Mouse (Mus musculus) intestine, embryonic 15.5 days (tissue): ENCODE measurements at regions not wholly inside any gene's neighbourhood (a gene's known extent, or its start where the extent isn't known, plus 50 kb on each side); places are given as distances from the start of the nearest gene placed in this dataset.

Experiments
- ATAC-seq: fragments of 200-750 bp; cut with Nextera tagmentation; 2 replicates; pipeline ENCODE4 v1.8.0; 2017; ENCODE audit warnings: moderate TSS enrichment, moderate library complexity
- H3K27ac ChIP-seq: fragments of 300-500 bp; sonication (generic); 2 replicates; pipeline ENCODE4 v1.5.1; 2015; ENCODE audit warnings: mild to moderate bottlenecking, inconsistent platforms
- H3K27me3 ChIP-seq: fragments of 300-500 bp; sonication (generic); replicated peaks from 2 replicates; pipeline ENCODE4 v1.6.1; 2015; ENCODE audit warnings: inconsistent platforms
- H3K36me3 ChIP-seq: fragments of 300-500 bp; sonication (generic); 2 replicates; pipeline ENCODE4 v1.6.1; 2015; ENCODE audit warnings: inconsistent platforms
- H3K4me1 ChIP-seq: fragments of 300-500 bp; sonication (generic); replicated peaks from 2 replicates; pipeline ENCODE4 v1.6.1; 2015; ENCODE audit warnings: inconsistent platforms
- H3K4me2 ChIP-seq: fragments of 300-500 bp; sonication (generic); replicated peaks from 2 replicates; pipeline ENCODE4 v1.6.1; 2015; ENCODE audit warnings: mild to moderate bottlenecking, inconsistent platforms
- H3K4me3 ChIP-seq: fragments of 300-500 bp; sonication (generic); replicated peaks from 2 replicates; pipeline ENCODE4 v1.5.1; 2015; ENCODE audit warnings: inconsistent platforms
- H3K9ac ChIP-seq: fragments of 300-500 bp; sonication (generic); 2 replicates; pipeline ENCODE4 v1.6.1; 2015; ENCODE audit warnings: inconsistent platforms
- H3K9me3 ChIP-seq: fragments of 300-500 bp; sonication (generic); 2 replicates; pipeline ENCODE4 v1.6.1; 2016; ENCODE audit warnings: inconsistent platforms
- WGBS: fragments of 180-500 bp; shearing (Covaris S2); methylation state at CpG from one replicate; pipeline ENCODE4 v1.1.7; 2015; 5-methylcytosine and 5-hydroxymethylcytosine counted together

- Histone ChIP-seq H3K9ac (no peak overlapping the region), H3K4me3 (no peak overlapping the region), H3K36me3 (no peaks in the 10 kb centered on the region), H3K9me3 (no peaks in the 10 kb centered on the region), H3K27ac (no peak overlapping the region), H3K4me1 (no peaks in the 10 kb centered on the region), H3K4me2 (no peak overlapping the region), H3K27me3 (no peaks in the 10 kb centered on the region)
- WGBS = 90% methylated on average over 4 of the region's 4 CpGs
- no peak for ATAC-seq
Observed at GRCm38 (mm10) chr11:91524019-91524418, 53.3 kb downstream of the Kif2b start.

GRCm38 (mm10) chr11:91479236-91479635, 98.1 kb downstream of the Kif2b start:
- H3K9me3 ChIP-seq = no peaks in the 10 kb centered on the region
- no peaks in the 10 kb centered on the region for H3K4me1 ChIP-seq
- H3K9ac ChIP-seq = no peak overlapping the region
- H3K27me3 ChIP-seq = no peaks in the 10 kb centered on the region
- H3K4me3 ChIP-seq = no peak overlapping the region
- H3K36me3 ChIP-seq = no peaks in the 10 kb centered on the region
- WGBS = 82% methylated on average over 2 of the region's 2 CpGs
- no peak for ATAC-seq
- no peak overlapping the region for H3K27ac ChIP-seq
- H3K4me2 ChIP-seq = no peak overlapping the region

- Histone ChIP-seq H3K4me2 (no peak overlapping the region), H3K27ac (no peak overlapping the region), H3K36me3 (no peaks in the 10 kb centered on the region), H3K9ac (no peak overlapping the region), H3K27me3 (no peaks in the 10 kb centered on the region), H3K4me3 (no peak overlapping the region), H3K9me3 (no peaks in the 10 kb centered on the region), H3K4me1 (no peaks in the 10 kb centered on the region)
- 59% methylated on average over 8 of the region's 8 CpGs for WGBS
- ATAC-seq = no peak
Observed at GRCm38 (mm10) chr11:91463578-91464401, 113.6 kb downstream of the Kif2b start.

DNA sequence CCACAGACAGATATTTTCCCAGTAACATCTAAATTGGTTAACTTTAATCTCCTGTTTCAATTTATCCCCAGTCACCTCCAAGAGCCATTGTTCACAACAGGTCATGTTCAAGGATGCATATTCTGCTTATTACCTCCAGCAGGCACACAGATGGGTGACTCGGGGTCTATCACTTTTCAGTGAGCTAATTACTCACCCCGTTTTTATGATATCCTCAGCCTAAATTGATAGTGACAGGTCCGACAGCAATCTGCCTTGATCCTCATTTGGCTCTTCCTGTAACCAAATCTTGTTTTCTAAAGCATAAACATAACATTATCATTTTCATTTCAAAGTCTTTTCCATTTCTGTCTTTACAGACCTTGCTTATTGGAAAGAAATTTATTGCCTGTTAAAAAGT, 115.4 kb downstream of the Kif2b start:
- no peaks in the 10 kb centered on the region for H3K36me3 ChIP-seq
- H3K9ac ChIP-seq = no peak overlapping the region
- 67% methylated on average over 3 of the region's 3 CpGs for WGBS
- ATAC-seq = no peak
- H3K9me3 ChIP-seq = no peaks in the 10 kb centered on the region
- H3K4me3 ChIP-seq = no peak overlapping the region
- H3K27me3 ChIP-seq = no peaks in the 10 kb centered on the region
- no peak overlapping the region for H3K4me2 ChIP-seq
- H3K4me1 ChIP-seq = no peaks in the 10 kb centered on the region
- no peak overlapping the region for H3K27ac ChIP-seq

DNA sequence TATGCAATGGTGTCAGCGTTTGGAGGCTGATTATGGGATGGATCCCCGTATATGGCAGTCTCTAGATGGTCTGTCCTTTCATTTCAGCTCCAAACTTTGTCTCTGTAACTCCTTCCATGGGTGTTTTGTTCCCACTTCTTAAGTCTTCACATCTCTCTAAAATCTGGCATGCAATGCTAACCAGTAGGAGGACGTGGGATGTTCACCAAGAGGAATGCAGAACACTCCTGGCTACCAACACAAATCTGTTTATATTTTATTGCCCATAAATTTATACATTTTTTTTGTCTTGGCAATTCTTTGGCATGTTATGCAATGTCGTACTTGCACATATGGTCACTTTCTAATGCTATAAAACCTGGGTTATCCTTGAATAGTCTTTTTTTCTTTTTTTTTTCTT, 135.0 kb downstream of the Kif2b start:
- Histone ChIP-seq H3K27me3 (no peaks in the 10 kb centered on the region), H3K4me3 (no peak overlapping the region), H3K4me1 (no peaks in the 10 kb centered on the region), H3K27ac (no peak overlapping the region), H3K9ac (no peak overlapping the region), H3K9me3 (no peaks in the 10 kb centered on the region), H3K36me3 (no peaks in the 10 kb centered on the region), H3K4me2 (no peak overlapping the region)
- ATAC-seq = no peak
- WGBS = 81% methylated on average over 4 of the region's 4 CpGs

DNA sequence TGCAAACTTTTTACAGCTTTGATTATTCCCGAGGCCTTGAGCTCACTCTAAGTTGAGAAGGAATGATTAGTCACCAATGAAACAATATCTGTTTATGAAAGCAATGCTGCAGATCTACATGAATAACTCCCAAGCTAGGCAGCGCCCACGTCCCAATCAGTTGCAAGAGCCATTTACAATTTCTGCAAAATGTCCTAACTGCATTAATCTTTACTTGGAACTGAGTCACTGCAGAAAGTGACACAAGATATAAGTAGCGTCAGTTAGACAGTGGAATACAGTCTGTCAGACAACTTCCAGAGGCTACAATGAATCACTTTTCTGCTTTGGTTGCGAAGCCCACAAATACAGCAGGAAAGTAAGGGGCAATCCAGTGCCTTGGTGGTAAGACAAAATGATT, 145.2 kb downstream of the Kif2b start:
- H3K4me2 ChIP-seq = no peak overlapping the region
- H3K27ac ChIP-seq = no peak overlapping the region
- H3K4me3 ChIP-seq = no peak overlapping the region
- no peaks in the 10 kb centered on the region for H3K9me3 ChIP-seq
- H3K4me1 ChIP-seq = no peaks in the 10 kb centered on the region
- no peak for ATAC-seq
- H3K27me3 ChIP-seq = no peaks in the 10 kb centered on the region
- no peak overlapping the region for H3K9ac ChIP-seq
- H3K36me3 ChIP-seq = no peaks in the 10 kb centered on the region
- 78% methylated on average over 5 of the region's 5 CpGs for WGBS

- no peak for ATAC-seq
- H3K4me3 ChIP-seq = no peak overlapping the region
Observed at GRCm38 (mm10) chr11:91426731-91427130, 150.6 kb downstream of the Kif2b start.

GRCm38 (mm10) chr11:91387172-91387571, 190.2 kb downstream of the Kif2b start:
- 52% methylated on average over 3 of the region's 3 CpGs for WGBS
- H3K4me2 ChIP-seq = no peak overlapping the region

More at GRCm38 (mm10) chr11:91426731-91427130, 150.6 kb downstream of the Kif2b start:
- no peaks in the 10 kb centered on the region for H3K36me3 ChIP-seq
- WGBS = 71% methylated on average over 4 of the region's 4 CpGs
- H3K27ac ChIP-seq = no peak overlapping the region
- H3K9ac ChIP-seq = no peak overlapping the region
- no peaks in the 10 kb centered on the region for H3K9me3 ChIP-seq
- no peaks in the 10 kb centered on the region for H3K4me1 ChIP-seq
- no peak overlapping the region for H3K4me2 ChIP-seq
- no peaks in the 10 kb centered on the region for H3K27me3 ChIP-seq

DNA sequence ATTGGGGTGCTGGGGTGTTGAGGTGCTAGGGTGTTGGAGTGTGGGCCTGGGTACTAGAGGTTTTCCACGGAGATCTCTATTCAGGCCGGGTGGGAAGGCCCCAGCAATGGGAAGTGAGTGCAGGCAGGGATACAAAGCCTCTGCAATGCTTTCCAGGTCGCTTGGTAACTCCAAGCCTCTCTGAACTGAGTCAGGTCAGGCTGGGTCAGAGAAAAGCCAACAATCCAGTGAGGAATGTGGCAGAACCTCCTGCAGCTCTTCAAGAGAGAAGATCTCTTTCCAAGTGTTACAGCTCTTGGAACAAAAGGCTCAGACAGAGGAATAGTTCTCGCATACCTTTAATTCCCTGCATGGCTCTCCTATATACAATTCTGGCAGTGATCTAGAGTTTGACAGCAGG, 220.3 kb downstream of the Kif2b start:
- Histone ChIP-seq H3K36me3 (no peaks in the 10 kb centered on the region), H3K4me1 (no peaks in the 10 kb centered on the region), H3K4me3 (no peak overlapping the region), H3K9me3 (no peaks in the 10 kb centered on the region), H3K27me3 (no peaks in the 10 kb centered on the region), H3K27ac (no peak overlapping the region), H3K9ac (no peak overlapping the region), H3K4me2 (no peak overlapping the region)
- 12% methylated on average over 4 of the region's 4 CpGs for WGBS
- ATAC-seq = no peak

More at GRCm38 (mm10) chr11:91387172-91387571, 190.2 kb downstream of the Kif2b start:
- Histone ChIP-seq H3K36me3 (no peaks in the 10 kb centered on the region), H3K9me3 (no peaks in the 10 kb centered on the region), H3K4me3 (no peak overlapping the region), H3K27me3 (no peaks in the 10 kb centered on the region), H3K27ac (no peak overlapping the region), H3K9ac (no peak overlapping the region), H3K4me1 (no peaks in the 10 kb centered on the region)
- ATAC-seq = no peak

DNA sequence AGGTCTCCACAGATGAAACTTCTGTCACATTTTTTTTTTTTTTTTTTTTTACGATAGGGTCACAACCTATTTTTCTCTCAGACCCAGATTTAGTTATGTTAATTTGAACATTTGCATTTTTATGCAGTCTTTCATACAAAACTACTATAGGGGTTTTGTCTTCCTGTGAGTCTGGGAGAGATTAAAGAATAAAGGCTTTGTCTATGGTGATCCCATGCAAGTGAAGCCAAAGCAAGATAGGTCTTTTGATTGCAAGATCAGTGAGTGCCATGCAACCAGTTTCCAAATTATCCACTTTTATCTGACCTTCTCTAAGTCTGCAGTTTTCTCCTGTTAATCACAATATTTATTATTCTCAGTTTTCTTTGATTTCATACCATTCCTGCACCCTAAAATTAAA, 234.7 kb downstream of the Kif2b start:
- 83% methylated on average over 1 of the region's 1 CpGs for WGBS
- no peak overlapping the region for H3K9ac ChIP-seq
- H3K27me3 ChIP-seq = no peaks in the 10 kb centered on the region
- ATAC-seq = no peak
- no peak overlapping the region for H3K4me2 ChIP-seq
- no peak overlapping the region for H3K27ac ChIP-seq
- no peaks in the 10 kb centered on the region for H3K36me3 ChIP-seq
- H3K4me1 ChIP-seq = no peaks in the 10 kb centered on the region
- no peak overlapping the region for H3K4me3 ChIP-seq
- H3K9me3 ChIP-seq = no peaks in the 10 kb centered on the region

DNA sequence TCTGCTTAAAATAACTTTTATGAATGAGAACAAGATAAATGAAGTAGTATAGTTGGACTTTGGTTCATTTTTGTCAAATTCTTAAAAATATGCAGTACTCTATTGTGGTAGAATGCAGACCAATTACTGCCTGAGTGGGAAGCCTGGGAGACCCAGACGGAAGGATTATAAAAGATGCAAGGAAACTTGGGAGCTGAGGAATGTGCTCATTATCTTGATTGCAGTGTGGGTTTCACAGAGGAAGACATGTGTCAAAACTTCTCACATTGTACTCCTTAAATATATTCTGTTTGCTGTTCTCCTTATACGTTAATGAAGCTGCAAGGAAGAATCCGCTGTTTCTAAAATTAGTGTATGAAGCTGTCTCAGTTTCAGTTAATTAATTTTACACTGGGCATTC, 244.3 kb downstream of the Kif2b start:
- Histone ChIP-seq H3K36me3 (no peaks in the 10 kb centered on the region), H3K4me3 (no peak overlapping the region), H3K9me3 (no peaks in the 10 kb centered on the region), H3K9ac (no peak overlapping the region), H3K4me1 (no peaks in the 10 kb centered on the region), H3K4me2 (no peak overlapping the region), H3K27ac (no peak overlapping the region), H3K27me3 (no peaks in the 10 kb centered on the region)
- no peak for ATAC-seq
- WGBS = 87% methylated on average over 3 of the region's 3 CpGs

DNA sequence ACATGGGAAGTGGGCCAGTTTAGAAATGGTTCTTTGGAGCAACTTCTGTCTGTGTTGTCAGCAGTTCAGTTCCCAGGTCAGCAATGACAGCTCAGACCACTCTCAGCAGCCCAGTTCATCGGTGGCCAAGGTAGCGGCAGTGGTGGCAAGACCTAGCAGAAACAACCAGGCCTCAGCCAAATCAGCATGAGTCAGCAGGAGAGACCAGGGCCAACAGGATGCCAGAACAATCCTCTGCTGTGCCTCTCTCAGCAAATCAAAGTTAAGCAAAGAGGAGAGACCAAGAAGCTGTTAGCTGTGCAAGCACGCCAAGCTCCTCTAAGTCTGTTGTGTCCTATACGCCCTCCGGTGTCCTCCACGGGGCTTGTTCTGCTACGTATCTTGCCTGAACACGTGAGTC, 249.8 kb downstream of the Kif2b start:
- 85% methylated on average over 8 of the region's 8 CpGs for WGBS
- no peak for ATAC-seq

GRCm38 (mm10) chr11:91310212-91310742, 267.1 kb downstream of the Kif2b start:
- ATAC-seq = no peak
- no peaks in the 10 kb centered on the region for H3K27me3 ChIP-seq
- H3K9me3 ChIP-seq = no peaks in the 10 kb centered on the region
- H3K4me3 ChIP-seq = no peak overlapping the region
- H3K9ac ChIP-seq = no peak overlapping the region
- H3K27ac ChIP-seq = no peak overlapping the region
- H3K4me1 ChIP-seq = no peaks in the 10 kb centered on the region
- 41% methylated on average over 3 of the region's 3 CpGs for WGBS
- no peak overlapping the region for H3K4me2 ChIP-seq
- no peaks in the 10 kb centered on the region for H3K36me3 ChIP-seq

More for the DNA sequence above, 249.8 kb downstream of the Kif2b start:
- Histone ChIP-seq H3K36me3 (no peaks in the 10 kb centered on the region), H3K4me2 (no peak overlapping the region), H3K9ac (no peak overlapping the region), H3K27ac (no peak overlapping the region), H3K9me3 (no peaks in the 10 kb centered on the region), H3K27me3 (no peaks in the 10 kb centered on the region), H3K4me3 (no peak overlapping the region), H3K4me1 (no peaks in the 10 kb centered on the region)
